Mouse (Mus musculus): ENCODE results near the gene Phactr1. TPM values are rescaled to one million over a fixed set of nuclear protein-coding genes. Genes with fewer than 3 reads are reported as not detected.

Phactr1 gene
- polyA plus RNA-seq, 1 experiment from 2014 or later = 14.5 TPM

- Histone ChIP-seq H3K9me3 (ENCODE audit: control insufficient read depth, low read length) (no peaks in the 10 kb centered on the region), H3K4me3 (ENCODE audit: low read depth, low read length) (no peak overlapping the region), H3K4me1 (ENCODE audit: control insufficient read depth, insufficient read depth, low read length) (no peaks in the 10 kb centered on the region), H3K4me2 (ENCODE audit: low read depth, low read length) (no peak overlapping the region), H3K27me3 (replicated peaks; ENCODE audit: control insufficient read depth, insufficient read depth, low read length) (no peaks in the 10 kb centered on the region), H3K36me3 (ENCODE audit: control insufficient read depth, insufficient read depth, low read length) (no peaks in the 10 kb centered on the region), H3K27ac (replicated peaks; ENCODE audit: low read depth, low read length) (no peak overlapping the region), H3K9ac (ENCODE audit: low read depth, low read length) (no peak overlapping the region)
- ATAC-seq (ENCODE audit: low read depth) = no peak
- no peak for DNase-seq (ENCODE audit: low spot score)
- WGBS = 84% methylated on average over 8 of the region's 8 CpGs
These were observed 388.4 kb downstream of the Phactr1 start for GRCm38 (mm10) chr13:43068716-43069265.

GRCm38 (mm10) chr13:43070496-43070895 lies 390.1 kb downstream of the Phactr1 start:
- WGBS = 84% methylated on average over 4 of the region's 4 CpGs
- Histone ChIP-seq H3K4me1 (ENCODE audit: control insufficient read depth, insufficient read depth, low read length) (no peaks in the 10 kb centered on the region), H3K4me2 (ENCODE audit: low read depth, low read length) (no peak overlapping the region), H3K36me3 (ENCODE audit: control insufficient read depth, insufficient read depth, low read length) (no peaks in the 10 kb centered on the region), H3K4me3 (ENCODE audit: low read depth, low read length) (no peak overlapping the region), H3K9ac (ENCODE audit: low read depth, low read length) (no peak overlapping the region), H3K27ac (replicated peaks; ENCODE audit: low read depth, low read length) (no peak overlapping the region), H3K27me3 (replicated peaks; ENCODE audit: control insufficient read depth, insufficient read depth, low read length) (no peaks in the 10 kb centered on the region), H3K9me3 (ENCODE audit: control insufficient read depth, low read length) (no peaks in the 10 kb centered on the region)
- DNase-seq (ENCODE audit: low spot score) = no peak
- no peak for ATAC-seq (ENCODE audit: low read depth)

GRCm38 (mm10) chr13:43070971-43071370 lies 390.5 kb downstream of the Phactr1 start:
- Histone ChIP-seq H3K27me3 (replicated peaks; ENCODE audit: control insufficient read depth, insufficient read depth, low read length) (no peaks in the 10 kb centered on the region), H3K27ac (replicated peaks; ENCODE audit: low read depth, low read length) (no peak overlapping the region), H3K4me3 (ENCODE audit: low read depth, low read length) (no peak overlapping the region), H3K36me3 (ENCODE audit: control insufficient read depth, insufficient read depth, low read length) (no peaks in the 10 kb centered on the region), H3K9ac (ENCODE audit: low read depth, low read length) (no peak overlapping the region), H3K4me1 (ENCODE audit: control insufficient read depth, insufficient read depth, low read length) (no peaks in the 10 kb centered on the region), H3K9me3 (ENCODE audit: control insufficient read depth, low read length) (no peaks in the 10 kb centered on the region), H3K4me2 (ENCODE audit: low read depth, low read length) (no peak overlapping the region)
- no peak for DNase-seq (ENCODE audit: low spot score)
- no peak for ATAC-seq (ENCODE audit: low read depth)
- 80% methylated on average over 2 of the region's 2 CpGs for WGBS

GRCm38 (mm10) chr13:43075456-43075855 lies 395.0 kb downstream of the Phactr1 start:
- no peak overlapping the region for H3K9ac ChIP-seq (ENCODE audit: low read depth, low read length)
- no peaks in the 10 kb centered on the region for H3K4me1 ChIP-seq (ENCODE audit: control insufficient read depth, insufficient read depth, low read length)
- WGBS = 64% methylated on average over 6 of the region's 6 CpGs
- no peak overlapping the region for H3K27ac ChIP-seq (replicated peaks; ENCODE audit: low read depth, low read length)
- no peak overlapping the region for H3K4me3 ChIP-seq (ENCODE audit: low read depth, low read length)
- H3K9me3 ChIP-seq (ENCODE audit: control insufficient read depth, low read length) = peaks cover 7% of the 10 kb centered on the region; the same call in 1 of the 2 replicates
- no peaks in the 10 kb centered on the region for H3K36me3 ChIP-seq (ENCODE audit: control insufficient read depth, insufficient read depth, low read length)
- no peak overlapping the region for H3K4me2 ChIP-seq (ENCODE audit: low read depth, low read length)
- DNase-seq (ENCODE audit: low spot score) (no peak), ATAC-seq (ENCODE audit: low read depth) (no peak)
- H3K27me3 ChIP-seq (replicated peaks; ENCODE audit: control insufficient read depth, insufficient read depth, low read length) = no peaks in the 10 kb centered on the region

- H3K4me2 ChIP-seq (ENCODE audit: low read depth, low read length) = no peak overlapping the region
- H3K36me3 ChIP-seq (ENCODE audit: control insufficient read depth, insufficient read depth, low read length) = no peaks in the 10 kb centered on the region
- H3K27me3 ChIP-seq (replicated peaks; ENCODE audit: control insufficient read depth, insufficient read depth, low read length) = no peaks in the 10 kb centered on the region
- DNase-seq (ENCODE audit: low spot score) = no peak
- H3K9me3 ChIP-seq (ENCODE audit: control insufficient read depth, low read length) = peaks cover 7% of the 10 kb centered on the region; the same call in 1 of the 2 replicates
- H3K4me3 ChIP-seq (ENCODE audit: low read depth, low read length) = no peak overlapping the region
- no peaks in the 10 kb centered on the region for H3K4me1 ChIP-seq (ENCODE audit: control insufficient read depth, insufficient read depth, low read length)
- H3K9ac ChIP-seq (ENCODE audit: low read depth, low read length) = no peak overlapping the region
- no peak for ATAC-seq (ENCODE audit: low read depth)
- WGBS = 93% methylated on average over 9 of the region's 9 CpGs
- H3K27ac ChIP-seq (replicated peaks; ENCODE audit: low read depth, low read length) = no peak overlapping the region
These were observed 397.1 kb downstream of the Phactr1 start for GRCm38 (mm10) chr13:43077485-43077884.

- H3K27me3 ChIP-seq (replicated peaks; ENCODE audit: control insufficient read depth, insufficient read depth, low read length) = no peaks in the 10 kb centered on the region
- no peak overlapping the region for H3K27ac ChIP-seq (replicated peaks; ENCODE audit: low read depth, low read length)
- H3K4me1 ChIP-seq (ENCODE audit: control insufficient read depth, insufficient read depth, low read length) = no peaks in the 10 kb centered on the region
- H3K9ac ChIP-seq (ENCODE audit: low read depth, low read length) = no peak overlapping the region
- no peak overlapping the region for H3K4me3 ChIP-seq (ENCODE audit: low read depth, low read length)
- H3K36me3 ChIP-seq (ENCODE audit: control insufficient read depth, insufficient read depth, low read length) = no peaks in the 10 kb centered on the region
- H3K9me3 ChIP-seq (ENCODE audit: control insufficient read depth, low read length) = no peaks in the 10 kb centered on the region
- 79% methylated on average over 7 of the region's 7 CpGs for WGBS
- ATAC-seq (ENCODE audit: low read depth) (no peak), DNase-seq (ENCODE audit: low spot score) (no peak)
- H3K4me2 ChIP-seq (ENCODE audit: low read depth, low read length) = no peak overlapping the region
These were observed 404.8 kb downstream of the Phactr1 start for GRCm38 (mm10) chr13:43085226-43085625.

- Histone ChIP-seq H3K4me3 (ENCODE audit: low read depth, low read length) (no peak overlapping the region), H3K27me3 (replicated peaks; ENCODE audit: control insufficient read depth, insufficient read depth, low read length) (no peaks in the 10 kb centered on the region), H3K4me1 (ENCODE audit: control insufficient read depth, insufficient read depth, low read length) (no peaks in the 10 kb centered on the region), H3K36me3 (ENCODE audit: control insufficient read depth, insufficient read depth, low read length) (no peaks in the 10 kb centered on the region), H3K4me2 (ENCODE audit: low read depth, low read length) (no peak overlapping the region), H3K27ac (replicated peaks; ENCODE audit: low read depth, low read length) (no peak overlapping the region), H3K9ac (ENCODE audit: low read depth, low read length) (no peak overlapping the region), H3K9me3 (ENCODE audit: control insufficient read depth, low read length) (no peaks in the 10 kb centered on the region)
- 45% methylated on average over 7 of the region's 7 CpGs for WGBS
- no peak for DNase-seq (ENCODE audit: low spot score)
- ATAC-seq (ENCODE audit: low read depth) = no peak
These were observed 413.9 kb downstream of the Phactr1 start for GRCm38 (mm10) chr13:43094365-43094764.

GRCm38 (mm10) chr13:43102943-43103342 lies 422.5 kb downstream of the Phactr1 start:
- no peak overlapping the region for H3K9ac ChIP-seq (ENCODE audit: low read depth, low read length)
- no peak overlapping the region for H3K4me2 ChIP-seq (ENCODE audit: low read depth, low read length)
- DNase-seq (ENCODE audit: low spot score) = peak; percentile 18
- H3K4me1 ChIP-seq (ENCODE audit: control insufficient read depth, insufficient read depth, low read length) = no peaks in the 10 kb centered on the region
- peaks cover 5% of the 10 kb centered on the region for H3K9me3 ChIP-seq (ENCODE audit: control insufficient read depth, low read length)
- WGBS = 51% methylated on average over 7 of the region's 7 CpGs
- no peaks in the 10 kb centered on the region for H3K27me3 ChIP-seq (replicated peaks; ENCODE audit: control insufficient read depth, insufficient read depth, low read length)
- no peak for ATAC-seq (ENCODE audit: low read depth)
- no peak overlapping the region for H3K27ac ChIP-seq (replicated peaks; ENCODE audit: low read depth, low read length)
- H3K36me3 ChIP-seq (ENCODE audit: control insufficient read depth, insufficient read depth, low read length) = no peaks in the 10 kb centered on the region
- no peak overlapping the region for H3K4me3 ChIP-seq (ENCODE audit: low read depth, low read length)

GRCm38 (mm10) chr13:43104496-43104895 lies 424.1 kb downstream of the Phactr1 start:
- no peak overlapping the region for H3K4me2 ChIP-seq (ENCODE audit: low read depth, low read length)
- no peak for DNase-seq (ENCODE audit: low spot score)
- WGBS = 95% methylated on average over 9 of the region's 9 CpGs

More at GRCm38 (mm10) chr13:43104496-43104895, 424.1 kb downstream of the Phactr1 start:
- Histone ChIP-seq H3K9ac (ENCODE audit: low read depth, low read length) (no peak overlapping the region), H3K27ac (replicated peaks; ENCODE audit: low read depth, low read length) (no peak overlapping the region), H3K27me3 (replicated peaks; ENCODE audit: control insufficient read depth, insufficient read depth, low read length) (no peaks in the 10 kb centered on the region), H3K36me3 (ENCODE audit: control insufficient read depth, insufficient read depth, low read length) (no peaks in the 10 kb centered on the region), H3K4me3 (ENCODE audit: low read depth, low read length) (no peak overlapping the region), H3K4me1 (ENCODE audit: control insufficient read depth, insufficient read depth, low read length) (no peaks in the 10 kb centered on the region), H3K9me3 (ENCODE audit: control insufficient read depth, low read length) (peaks cover 5% of the 10 kb centered on the region)
- ATAC-seq (ENCODE audit: low read depth) = no peak
